Mouse (Mus musculus): ENCODE measurements around the gene Abcc9. TPM values are rescaled to one million over a fixed set of nuclear protein-coding genes. Genes with fewer than 3 reads are reported as not detected.

Gene Abcc9
- polyA plus RNA-seq (2016; fragmentation: Nextera tagmentation; extraction: Ambion mirVana): 1.7 and 1.9 TPM in 2 replicates

GRCm38 (mm10) chr6:142701652-142702637 is at the start of gene Abcc9:
Gene Abcc9, minus strand, starts transcription at chr6:142702315.
- Histone ChIP-seq H3K27ac (0 out of 2 replicates have a peak within 1 kb of the TSS, but pooled peaks have one; percentile 31), H3K36me3 (no peaks in the 10 kb centered on the region), H3K9ac (peak within 1 kb of the TSS; percentile 58), H3K4me3 (peak within 1 kb of the TSS; percentile 40), H3K4me1 (peaks cover 7% of the 10 kb centered on the region; the same call in 1 of the 2 replicates), H3K9me3 (no peaks in the 10 kb centered on the region), H3K4me2 (replicated peaks) (peak within 1 kb of the TSS; percentile 86), H3K27me3 (no peaks in the 10 kb centered on the region)
- ATAC-seq (ENCODE audit: insufficient number of reproducible peaks, insufficient read depth, low FRiP score, low TSS enrichment): peak; percentile 68; the same call in 1 of the 2 replicates
- WGBS: 8% methylated on average over 35 of the region's 36 CpGs

- Histone ChIP-seq H3K36me3 (no peaks in the 10 kb centered on the region), H3K4me3 (no peak overlapping the region), H3K27me3 (peaks cover 18% of the 10 kb centered on the region), H3K9me3 (no peaks in the 10 kb centered on the region), H3K27ac (no peak overlapping the region), H3K4me1 (no peaks in the 10 kb centered on the region), H3K4me2 (replicated peaks) (no peak overlapping the region), H3K9ac (no peak overlapping the region)
- WGBS: 46% methylated on average over 9 of the region's 9 CpGs
- ATAC-seq (ENCODE audit: insufficient number of reproducible peaks, insufficient read depth, low FRiP score, low TSS enrichment): no peak
Measured at GRCm38 (mm10) chr6:142751365-142751764, 49.2 kb upstream of the Abcc9 start.

- Histone ChIP-seq H3K36me3 (no peaks in the 10 kb centered on the region), H3K4me1 (no peaks in the 10 kb centered on the region), H3K9me3 (no peaks in the 10 kb centered on the region; the same call in 1 of the 2 replicates), H3K4me2 (replicated peaks) (no peak overlapping the region), H3K9ac (no peak overlapping the region), H3K4me3 (no peak overlapping the region), H3K27me3 (peaks cover 4% of the 10 kb centered on the region), H3K27ac (no peak overlapping the region)
- no peak for ATAC-seq (ENCODE audit: insufficient number of reproducible peaks, insufficient read depth, low FRiP score, low TSS enrichment)
- 82% methylated on average over 8 of the region's 8 CpGs for WGBS
Measured at GRCm38 (mm10) chr6:142748057-142748708, 46.1 kb upstream of the Abcc9 start.

GRCm38 (mm10) chr6:142747165-142747564 is 45.0 kb upstream of the Abcc9 start:
- Histone ChIP-seq H3K27ac (no peak overlapping the region), H3K9ac (no peak overlapping the region), H3K4me2 (replicated peaks) (no peak overlapping the region), H3K27me3 (no peaks in the 10 kb centered on the region), H3K9me3 (no peaks in the 10 kb centered on the region; the same call in 1 of the 2 replicates), H3K4me1 (no peaks in the 10 kb centered on the region), H3K36me3 (no peaks in the 10 kb centered on the region), H3K4me3 (no peak overlapping the region)
- no peak for ATAC-seq (ENCODE audit: insufficient number of reproducible peaks, insufficient read depth, low FRiP score, low TSS enrichment)
- 73% methylated on average over 2 of the region's 2 CpGs for WGBS

GRCm38 (mm10) chr6:142746765-142747164 is 44.6 kb upstream of the Abcc9 start:
- Histone ChIP-seq H3K4me2 (replicated peaks) (no peak overlapping the region), H3K27ac (peak overlapping the region; percentile 26; the same call in 1 of the 2 replicates), H3K4me3 (no peak overlapping the region), H3K36me3 (no peaks in the 10 kb centered on the region), H3K4me1 (no peaks in the 10 kb centered on the region), H3K27me3 (no peaks in the 10 kb centered on the region), H3K9ac (no peak overlapping the region), H3K9me3 (no peaks in the 10 kb centered on the region; the same call in 1 of the 2 replicates)
- WGBS: 67% methylated on average over 7 of the region's 7 CpGs
- ATAC-seq (ENCODE audit: insufficient number of reproducible peaks, insufficient read depth, low FRiP score, low TSS enrichment): no peak

- WGBS: 90% methylated on average over 5 of the region's 5 CpGs
- Histone ChIP-seq H3K27ac (no peak overlapping the region), H3K4me3 (no peak overlapping the region), H3K4me2 (replicated peaks) (no peak overlapping the region), H3K9me3 (no peaks in the 10 kb centered on the region; the same call in 1 of the 2 replicates), H3K9ac (no peak overlapping the region), H3K27me3 (no peaks in the 10 kb centered on the region), H3K36me3 (no peaks in the 10 kb centered on the region), H3K4me1 (no peaks in the 10 kb centered on the region)
- ATAC-seq (ENCODE audit: insufficient number of reproducible peaks, insufficient read depth, low FRiP score, low TSS enrichment): no peak
Measured at GRCm38 (mm10) chr6:142745484-142745883, 43.4 kb upstream of the Abcc9 start.

- Histone ChIP-seq H3K27ac (no peak overlapping the region), H3K9me3 (no peaks in the 10 kb centered on the region; the same call in 1 of the 2 replicates), H3K27me3 (no peaks in the 10 kb centered on the region), H3K4me3 (no peak overlapping the region), H3K9ac (no peak overlapping the region), H3K36me3 (no peaks in the 10 kb centered on the region), H3K4me1 (no peaks in the 10 kb centered on the region), H3K4me2 (replicated peaks) (no peak overlapping the region)
- no peak for ATAC-seq (ENCODE audit: insufficient number of reproducible peaks, insufficient read depth, low FRiP score, low TSS enrichment)
- 54% methylated on average over 4 of the region's 4 CpGs for WGBS
Measured at GRCm38 (mm10) chr6:142743193-142743592, 41.1 kb upstream of the Abcc9 start.

GRCm38 (mm10) chr6:142741763-142742162 is 39.6 kb upstream of the Abcc9 start:
- Histone ChIP-seq H3K4me2 (replicated peaks) (no peak overlapping the region), H3K27ac (no peak overlapping the region), H3K27me3 (no peaks in the 10 kb centered on the region), H3K4me1 (no peaks in the 10 kb centered on the region), H3K9ac (no peak overlapping the region), H3K36me3 (no peaks in the 10 kb centered on the region), H3K9me3 (no peaks in the 10 kb centered on the region; the same call in 1 of the 2 replicates), H3K4me3 (no peak overlapping the region)
- ATAC-seq (ENCODE audit: insufficient number of reproducible peaks, insufficient read depth, low FRiP score, low TSS enrichment): no peak
- WGBS: 85% methylated on average over 6 of the region's 6 CpGs

- no peak for ATAC-seq (ENCODE audit: insufficient number of reproducible peaks, insufficient read depth, low FRiP score, low TSS enrichment)
- Histone ChIP-seq H3K9ac (no peak overlapping the region), H3K36me3 (no peaks in the 10 kb centered on the region), H3K4me1 (no peaks in the 10 kb centered on the region), H3K4me2 (replicated peaks) (no peak overlapping the region), H3K27ac (no peak overlapping the region), H3K27me3 (no peaks in the 10 kb centered on the region), H3K9me3 (no peaks in the 10 kb centered on the region), H3K4me3 (no peak overlapping the region)
- 78% methylated on average over 6 of the region's 6 CpGs for WGBS
Measured at GRCm38 (mm10) chr6:142738637-142739036, 36.5 kb upstream of the Abcc9 start.

GRCm38 (mm10) chr6:142738225-142738624 is 36.1 kb upstream of the Abcc9 start:
- no peak overlapping the region for H3K27ac ChIP-seq
- no peak overlapping the region for H3K4me2 ChIP-seq (replicated peaks)
- H3K27me3 ChIP-seq: no peaks in the 10 kb centered on the region
- no peaks in the 10 kb centered on the region for H3K36me3 ChIP-seq
- no peaks in the 10 kb centered on the region for H3K9me3 ChIP-seq
- WGBS: 91% methylated on average over 2 of the region's 2 CpGs
- no peak overlapping the region for H3K9ac ChIP-seq
- no peak overlapping the region for H3K4me3 ChIP-seq
- no peak for ATAC-seq (ENCODE audit: insufficient number of reproducible peaks, insufficient read depth, low FRiP score, low TSS enrichment)
- no peaks in the 10 kb centered on the region for H3K4me1 ChIP-seq

GRCm38 (mm10) chr6:142735302-142736005 is 33.3 kb upstream of the Abcc9 start:
- 0 out of 2 replicates have a peak, but pooled peaks cover 2% of the 10 kb centered on the region for H3K4me1 ChIP-seq
- WGBS: 45% methylated on average over 8 of the region's 8 CpGs
- ATAC-seq (ENCODE audit: insufficient number of reproducible peaks, insufficient read depth, low FRiP score, low TSS enrichment): no peak
- H3K9ac ChIP-seq: no peak overlapping the region
- H3K9me3 ChIP-seq: no peaks in the 10 kb centered on the region
- H3K27me3 ChIP-seq: no peaks in the 10 kb centered on the region
- no peak overlapping the region for H3K27ac ChIP-seq
- no peak overlapping the region for H3K4me2 ChIP-seq (replicated peaks)
- H3K36me3 ChIP-seq: no peaks in the 10 kb centered on the region
- H3K4me3 ChIP-seq: no peak overlapping the region

Measured in embryonic facial prominence, embryonic 12.5 days (tissue).